Mouse (Mus musculus) CH12.LX (cell line): ENCODE data around the gene Amigo3.
A peak's percentile ranks its signal among the peaks of the same experiment; 100 is the strongest.

Experiments
- CHD2 ChIP-seq: IDR thresholded peaks from 2 replicates; pipeline ENCODE4 v1.6.1; 2011; ENCODE audit warnings: low read length, improper control_type of control experiment
- CTCF ChIP-seq, 2 experiments: IDR thresholded peaks in 1 of 2; conservative IDR thresholded peaks in 1 of 2; 2 replicates each; pipeline ENCODE4 v1.5.1; 2011 to 2012; ENCODE audit warnings: low read depth in 2 of 2, low read length in 2 of 2, improper control_type of control experiment in 1 of 2, inconsistent platforms in 1 of 2, mild to moderate bottlenecking in 1 of 2, moderate library complexity in 1 of 2
- JUND ChIP-seq: conservative IDR thresholded peaks from 2 replicates; pipeline ENCODE4 v1.6.1; 2011; ENCODE audit warnings: low read depth, low read length, improper control_type of control experiment
- MAFK ChIP-seq: IDR thresholded peaks from 2 replicates; pipeline ENCODE4 v1.6.1; 2011; ENCODE audit warnings: low read length, improper control_type of control experiment; ENCODE audit not compliant: insufficient replicate concordance
- MYC ChIP-seq: IDR thresholded peaks from 2 replicates; pipeline ENCODE4 v1.6.1; 2011; ENCODE audit warnings: low read depth, mild to moderate bottlenecking, improper control_type of control experiment, low read length
- NELFE ChIP-seq: IDR thresholded peaks from 2 replicates; pipeline ENCODE4 v1.6.1; 2011; ENCODE audit warnings: low read depth, low read length, improper control_type of control experiment
- POLR2A ChIP-seq: IDR thresholded peaks from 2 replicates; pipeline ENCODE4 v1.6.1; 2011; ENCODE audit warnings: low read depth, mild to moderate bottlenecking, improper control_type of control experiment, low read length
- SIN3A ChIP-seq: IDR thresholded peaks from 2 replicates; pipeline ENCODE4 v1.6.1; 2012; ENCODE audit warnings: low read length, improper control_type of control experiment, inconsistent platforms
- SMC3 ChIP-seq: IDR thresholded peaks from 2 replicates; pipeline ENCODE4 v1.6.1; 2011; ENCODE audit warnings: low read depth, low read length, improper control_type of control experiment
- USF2 ChIP-seq: conservative IDR thresholded peaks from 2 replicates; pipeline ENCODE4 v1.6.1; 2011; ENCODE audit warnings: low read depth, low read length, improper control_type of control experiment
- ZNF384 ChIP-seq: IDR thresholded peaks from 2 replicates; pipeline ENCODE4 v1.6.1; 2012; ENCODE audit warnings: low read depth, low read length, improper control_type of control experiment, inconsistent platforms

- TF ChIP-seq SMC3 (no peak), CHD2 (no peak), JUND (no peak), CTCF (conservative IDR thresholded peaks at IDR 0.05 in 1 of 2, IDR thresholded peaks at IDR 0.05 in 1 of 2; ENCODE audit: low read depth in 2 of 2, low read length in 2 of 2) (no peak), MAFK (no peak), MYC (no peak), POLR2A (peak; percentile 25; the same call in 1 of the 2 replicates), USF2 (no peak), ZNF384 (no peak), NELFE (no peak), SIN3A (no peak)
These were observed 32.3 kb downstream of the Amigo3 start for GRCm38 (mm10) chr9:108085261-108085660.
